Mouse (Mus musculus) CD4-positive, CD25-positive, alpha-beta regulatory T cell, adult 2 months (primary cell): ENCODE measurements around the gene Mnat1.

Source experiments
- DNase-seq: peaks from one replicate; pipeline ENCODE4 v3.0.0-alpha.2; 2012; ENCODE audit warnings: low read depth, low spot score

Mnat1 gene

DNA sequence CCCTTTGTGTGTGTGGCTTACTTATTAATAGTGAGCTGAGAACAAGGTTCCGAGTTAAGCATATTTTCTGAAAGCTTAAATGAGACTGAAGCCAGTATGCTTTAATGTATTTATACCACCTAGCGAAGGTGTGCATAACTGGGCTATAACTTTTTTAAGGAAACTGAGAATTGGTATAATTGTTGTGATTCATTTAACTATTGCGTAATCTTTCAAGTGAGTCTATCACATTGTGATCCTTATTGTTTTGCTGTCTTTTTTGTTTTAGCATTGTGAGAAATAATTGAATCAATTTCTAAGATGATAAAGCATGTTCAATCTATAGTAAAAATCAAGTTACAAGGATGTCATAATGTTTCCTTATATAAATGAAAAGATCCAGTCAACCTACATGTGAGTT is 104.9 kb downstream of the Mnat1 start:
- DNase-seq = no peak

DNA sequence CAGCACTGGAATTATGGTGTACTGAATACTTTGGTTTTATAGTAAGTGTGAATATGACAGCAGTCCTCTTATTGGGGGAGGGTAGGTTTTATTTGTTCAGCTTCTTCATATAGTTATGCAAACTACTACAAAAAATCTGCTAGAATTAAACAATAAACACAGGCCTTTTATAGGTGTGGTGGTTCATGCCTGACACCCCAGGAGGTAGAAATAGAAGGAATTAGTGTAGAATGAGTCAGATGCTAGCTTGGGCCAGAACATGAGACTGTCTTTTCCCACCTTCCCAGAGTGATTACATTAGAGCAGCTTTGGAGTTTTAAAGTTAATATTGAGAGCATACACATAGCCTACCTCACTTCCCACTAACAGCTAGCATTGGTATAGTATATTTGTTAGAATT is 106.7 kb downstream of the Mnat1 start:
- DNase-seq = no peak

DNA sequence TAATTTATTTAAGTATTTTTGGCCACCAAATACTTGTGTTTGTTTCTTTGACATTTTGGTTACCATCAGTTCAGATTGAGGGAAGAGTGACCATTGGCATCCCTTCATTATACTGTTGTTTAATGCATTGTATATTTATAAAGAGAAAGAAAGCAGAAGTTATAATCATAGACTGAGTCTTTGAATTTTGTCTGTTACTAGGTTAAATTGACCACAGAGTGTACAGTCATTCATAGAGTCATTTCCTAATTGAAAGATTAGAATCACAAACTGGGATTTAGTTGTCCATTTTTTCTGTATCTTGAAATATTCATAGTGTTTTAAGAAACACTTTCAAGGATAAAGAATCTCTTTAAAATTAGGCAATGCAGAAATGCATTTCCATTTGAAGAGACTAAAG is 108.0 kb downstream of the Mnat1 start:
- DNase-seq = no peak

DNA sequence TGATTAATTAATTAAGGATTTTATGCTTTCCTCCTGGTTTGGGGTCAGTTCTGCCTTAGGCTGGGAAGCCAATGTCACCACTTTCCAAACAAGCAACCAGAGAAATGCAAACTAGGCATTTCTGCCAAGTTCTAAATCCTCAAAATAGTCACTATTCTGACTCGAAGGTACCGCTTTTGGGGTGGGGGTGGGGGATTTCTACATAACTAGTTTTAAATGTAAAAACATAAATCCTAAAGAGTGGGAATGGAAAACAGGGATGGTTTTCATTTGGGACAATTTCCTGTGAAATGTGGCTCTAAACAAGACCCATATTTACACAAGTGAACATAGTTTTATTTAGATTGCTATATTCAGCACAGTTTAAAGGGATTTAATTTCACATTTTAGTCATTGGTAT is 109.1 kb downstream of the Mnat1 start:
- no peak for DNase-seq

DNA sequence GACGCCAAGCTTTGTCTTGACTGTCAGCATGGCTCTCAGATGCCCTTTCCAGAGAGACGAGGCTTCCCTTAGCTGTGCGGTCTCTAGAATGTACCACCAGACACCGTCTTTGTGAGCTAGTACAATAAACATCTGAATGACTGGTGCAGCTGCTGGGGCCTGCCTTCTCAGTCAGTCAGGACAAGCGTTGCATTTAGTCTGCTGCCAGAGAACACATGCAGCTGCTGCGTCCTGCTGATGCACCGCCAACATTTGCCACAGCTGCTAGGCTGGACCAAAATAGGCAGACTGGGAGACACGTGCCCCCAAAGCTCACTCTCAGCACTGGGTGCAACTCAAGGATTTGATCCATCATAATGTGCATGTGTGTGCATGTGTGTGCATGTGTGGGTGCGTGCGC is 118.4 kb downstream of the Mnat1 start:
- no peak for DNase-seq

DNA sequence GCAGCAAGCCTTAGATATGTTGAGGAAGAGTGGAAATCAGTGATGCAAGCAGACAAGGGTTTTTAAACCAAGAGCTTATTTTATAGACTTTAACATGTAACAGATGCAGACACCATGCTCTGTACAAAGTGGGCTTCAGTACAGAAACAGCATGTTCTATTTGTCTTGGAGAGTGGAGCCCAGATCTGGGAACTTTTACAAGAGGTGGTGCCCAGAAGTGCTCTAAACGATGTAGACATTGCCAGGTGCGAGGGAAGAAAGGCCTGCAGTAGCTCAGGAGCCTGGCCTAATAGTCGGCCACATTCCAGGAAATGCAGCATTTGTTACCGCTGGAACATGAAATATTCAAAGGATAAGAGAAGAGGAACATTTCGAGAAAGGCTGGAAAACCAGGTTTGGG is 122.2 kb downstream of the Mnat1 start:
- DNase-seq = no peak

DNA sequence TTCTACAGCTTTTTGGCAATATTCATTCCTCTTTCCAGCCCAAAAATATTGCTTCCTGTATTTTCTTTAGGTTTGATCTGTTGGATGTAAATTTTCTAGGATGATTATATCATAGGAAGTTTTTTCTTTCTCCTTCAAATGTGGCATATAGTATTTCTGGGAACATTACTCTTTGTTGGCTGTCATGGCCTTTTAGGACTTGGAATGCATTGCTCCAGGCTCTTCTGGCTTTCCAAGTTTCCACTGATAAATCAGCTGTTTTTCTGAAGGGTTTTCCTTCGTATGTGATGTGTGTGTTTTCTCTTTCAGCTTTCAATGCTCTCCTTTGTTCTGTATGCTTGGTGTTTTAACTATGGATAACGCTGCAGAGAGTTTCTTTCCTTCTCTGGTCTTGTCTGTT is 131.5 kb downstream of the Mnat1 start:
- DNase-seq = no peak

DNA sequence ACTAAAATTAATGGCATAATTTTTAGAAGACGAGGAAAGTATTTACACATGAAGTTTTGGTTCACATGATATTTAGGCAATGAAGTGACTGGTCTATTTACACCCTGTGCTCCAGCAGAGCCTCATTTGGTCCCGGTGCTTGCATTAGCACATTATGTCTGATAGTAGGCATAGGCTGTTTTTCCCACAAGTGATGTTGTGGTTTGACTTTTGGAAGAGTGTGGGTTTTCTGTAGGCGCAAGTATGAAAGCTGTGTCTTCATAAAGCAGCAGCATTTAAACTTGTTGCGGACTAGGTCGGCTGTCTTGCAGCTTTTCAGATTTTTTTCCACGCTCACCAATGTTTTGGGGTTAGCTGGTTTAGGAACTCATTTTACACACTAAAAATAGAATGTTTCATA is 135.8 kb downstream of the Mnat1 start:
- no peak for DNase-seq

DNA sequence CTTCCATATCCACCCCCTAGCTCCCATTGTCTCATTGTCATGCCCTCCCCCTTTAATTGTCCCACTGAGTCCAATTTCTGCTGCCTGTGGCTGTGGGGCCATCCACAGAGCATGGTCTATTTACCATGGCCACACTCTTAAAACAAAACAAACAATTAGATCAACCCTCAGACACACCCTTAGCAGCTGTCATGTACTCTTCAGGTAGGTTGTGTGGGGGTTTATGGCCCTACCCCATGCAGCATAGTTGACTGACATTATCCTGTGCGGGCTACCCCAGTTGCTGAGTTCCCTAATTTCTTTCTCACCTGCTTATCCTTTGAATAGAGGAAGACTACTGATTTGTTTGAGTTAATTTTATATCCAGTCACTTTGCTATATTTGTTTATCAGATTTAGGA is 136.8 kb downstream of the Mnat1 start:
- DNase-seq = no peak

DNA sequence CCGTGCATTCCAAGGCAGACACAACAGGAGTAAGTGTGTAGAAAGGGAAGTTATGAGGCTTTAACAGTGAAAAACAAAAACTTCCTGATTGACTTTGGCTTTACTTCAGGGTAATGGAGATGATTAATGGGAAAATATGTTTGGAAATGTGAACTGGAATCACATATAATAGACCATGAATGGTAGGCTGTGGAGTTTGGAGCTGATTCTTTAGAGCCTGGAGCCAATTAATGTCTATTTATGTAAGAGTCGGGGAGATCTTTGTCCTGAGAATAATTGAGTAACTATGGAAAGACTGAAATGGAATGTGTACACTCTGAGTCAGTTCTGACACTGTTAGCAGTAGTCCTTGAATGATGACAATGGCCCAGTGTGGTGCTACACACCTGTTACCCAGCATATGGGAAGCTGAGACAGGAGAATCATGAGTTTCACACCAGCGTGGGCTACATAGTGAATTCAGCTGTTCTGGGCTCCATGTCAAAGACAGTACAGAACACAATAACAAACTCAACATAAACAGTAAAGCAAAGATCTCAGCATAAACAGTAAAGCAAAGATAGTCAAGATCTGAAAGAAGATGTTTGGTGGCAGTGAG is 142.0 kb downstream of the Mnat1 start:
- DNase-seq = no peak

DNA sequence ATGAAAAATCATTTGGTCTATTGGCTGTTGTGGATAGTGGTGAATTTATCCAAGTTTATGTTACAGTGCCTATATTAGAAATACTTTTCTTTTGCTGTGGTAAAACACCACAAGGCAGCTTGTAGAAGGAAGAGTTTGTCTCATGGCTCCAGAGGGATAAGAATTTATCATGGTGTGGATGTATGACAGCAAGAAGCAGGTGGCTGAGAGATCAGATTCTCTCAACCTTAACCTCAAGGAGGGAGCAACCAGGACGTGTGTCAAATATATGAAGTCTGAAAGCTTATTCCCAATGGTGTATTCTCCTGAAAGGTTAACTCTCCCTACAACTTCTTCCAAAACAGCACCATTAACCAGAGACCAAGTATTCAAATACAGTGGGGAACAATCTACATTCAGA is 143.1 kb downstream of the Mnat1 start:
- no peak for DNase-seq

DNA sequence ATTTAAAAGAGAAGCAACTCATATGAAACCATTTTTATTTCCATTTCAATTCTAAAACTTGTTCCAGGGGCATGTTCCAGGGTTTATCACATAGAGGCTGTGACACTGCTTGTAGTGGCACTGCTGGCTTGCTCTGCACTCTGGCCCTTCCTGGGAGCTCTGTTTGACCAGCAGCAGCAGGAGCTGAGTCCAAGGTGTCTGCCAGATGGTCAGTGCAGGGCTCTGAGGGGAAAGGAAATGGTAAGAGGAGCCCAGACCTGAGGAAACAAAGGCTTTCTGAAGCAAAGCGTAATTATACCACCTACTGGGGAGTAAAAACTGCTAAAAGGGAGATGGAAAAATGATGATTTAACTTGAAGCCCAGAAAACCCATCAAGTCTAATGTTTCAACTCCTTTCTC is 145.0 kb downstream of the Mnat1 start:
- no peak for DNase-seq

DNA sequence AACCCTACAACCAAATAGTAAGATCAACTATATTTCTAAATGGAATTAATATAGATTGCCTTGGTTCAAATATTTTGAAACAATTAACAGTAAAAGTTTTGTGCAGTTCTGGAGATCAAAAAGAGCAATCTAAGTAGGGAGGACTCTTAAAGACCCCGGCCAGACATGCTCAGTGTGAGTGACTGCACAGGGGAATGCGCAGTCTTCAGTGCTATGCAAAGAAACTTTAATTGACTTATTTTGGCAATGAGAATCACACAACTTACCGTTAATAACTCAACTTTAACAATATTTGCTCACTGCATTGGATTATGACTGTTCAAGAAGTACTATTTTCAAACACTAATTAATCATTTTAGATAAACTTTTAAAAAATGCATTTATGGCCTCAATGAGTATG is 146.0 kb downstream of the Mnat1 start:
- DNase-seq = no peak

DNA sequence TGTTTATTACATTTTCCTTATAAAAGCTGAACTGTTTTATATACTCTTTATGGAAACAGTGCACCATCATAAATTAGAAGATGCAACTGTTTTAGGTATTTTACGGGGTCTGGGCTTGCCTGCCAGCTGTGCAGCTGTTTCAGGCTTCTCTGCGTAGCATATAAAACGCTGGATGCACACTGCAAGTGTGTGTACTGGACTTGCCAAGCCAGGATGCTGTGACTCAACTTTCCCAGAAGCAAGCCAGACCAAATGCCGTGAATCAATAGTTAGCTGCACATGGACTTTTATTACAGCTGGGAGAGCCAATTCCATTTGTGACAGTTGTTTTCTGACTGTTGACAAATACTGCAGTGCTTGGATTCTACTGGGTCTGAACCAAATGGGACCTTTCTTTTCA is 146.4 kb downstream of the Mnat1 start:
- DNase-seq = no peak

DNA sequence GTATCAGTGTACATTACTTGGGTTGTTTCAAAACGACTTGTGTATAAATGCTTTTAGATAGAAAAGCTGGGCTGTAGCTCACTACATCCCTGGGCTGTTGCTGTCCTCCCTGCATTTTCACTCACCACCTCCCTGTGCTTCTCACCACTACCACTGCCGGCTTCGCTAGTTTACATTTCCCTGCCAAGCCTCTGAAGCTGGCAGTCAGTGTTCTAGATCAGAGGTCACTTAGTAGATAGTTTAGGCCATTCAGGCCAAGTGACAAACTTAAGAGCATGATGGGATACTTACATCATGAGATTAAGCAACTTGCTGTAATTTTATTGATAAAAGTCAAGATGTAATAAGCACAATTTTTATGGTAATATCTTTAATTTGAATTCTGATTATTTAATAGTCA is 151.4 kb downstream of the Mnat1 start:
- DNase-seq = no peak

DNA sequence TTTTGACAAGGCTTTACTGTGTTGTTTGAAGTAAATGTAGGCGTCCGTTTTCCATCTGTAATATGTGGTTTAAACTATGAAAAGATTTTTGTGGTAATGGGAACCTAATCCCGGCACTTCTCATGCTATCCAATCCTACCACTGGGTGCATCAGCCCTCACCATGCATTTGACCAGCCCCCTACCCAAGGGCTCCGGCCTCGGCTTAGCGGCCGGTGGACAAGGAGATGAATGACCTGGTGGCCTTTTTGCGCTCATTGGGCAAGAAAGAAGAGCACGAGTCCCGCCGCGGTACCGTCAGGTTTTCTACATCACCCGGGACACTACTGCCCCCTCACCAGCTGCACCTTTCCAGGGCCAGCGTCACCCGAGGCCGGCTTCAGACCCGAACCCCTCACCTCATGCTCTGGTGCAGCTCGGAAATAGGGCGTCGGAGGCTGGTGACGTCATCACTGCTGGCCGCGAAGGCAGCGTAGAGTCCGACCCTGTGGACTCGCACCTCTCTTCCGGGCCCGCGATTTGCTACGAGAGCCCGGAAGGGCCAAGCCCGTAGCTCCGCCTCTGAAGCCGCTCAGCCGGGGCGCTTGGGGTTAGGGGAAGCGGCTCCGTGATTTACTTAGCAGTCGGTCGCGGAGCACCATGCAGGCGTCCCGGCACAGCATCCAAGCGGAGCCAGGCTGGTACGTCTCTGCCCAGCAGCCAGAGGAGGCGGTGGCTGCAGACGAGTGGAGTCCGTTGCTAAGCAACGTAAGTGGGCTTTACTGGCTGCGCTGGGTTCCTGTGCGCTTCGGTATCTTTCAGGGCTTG is 163.0 kb downstream of the Mnat1 start, which contains the start of the genes Trmt5 and Slc38a6:
Gene Trmt5, minus strand, starts transcription at position 424 of the 806 bp plus-strand sequence.
Gene Slc38a6, plus strand, starts transcription at position 493 of the 806 bp plus-strand sequence.
- DNase-seq = peak; percentile 94

DNA sequence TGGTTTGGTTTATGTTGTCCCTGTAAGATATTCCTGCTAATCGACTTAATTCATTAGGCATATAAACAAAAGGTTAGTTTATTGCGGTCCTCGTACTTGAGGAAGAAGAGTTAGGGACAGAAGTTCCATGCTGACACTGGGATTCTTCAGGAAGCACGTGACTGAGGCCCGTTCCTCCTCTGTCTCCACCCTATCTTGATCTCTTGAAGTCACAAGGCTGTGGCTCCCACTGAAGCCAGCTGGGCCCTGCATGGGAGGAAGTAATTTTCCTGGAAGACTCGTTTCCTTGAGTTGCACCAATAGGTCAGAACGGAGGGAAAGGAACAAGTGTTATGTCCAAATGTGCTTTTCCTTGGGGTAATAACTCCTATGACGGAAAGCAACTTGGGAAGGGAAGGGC is 164.1 kb downstream of the Mnat1 start:
- no peak for DNase-seq

DNA sequence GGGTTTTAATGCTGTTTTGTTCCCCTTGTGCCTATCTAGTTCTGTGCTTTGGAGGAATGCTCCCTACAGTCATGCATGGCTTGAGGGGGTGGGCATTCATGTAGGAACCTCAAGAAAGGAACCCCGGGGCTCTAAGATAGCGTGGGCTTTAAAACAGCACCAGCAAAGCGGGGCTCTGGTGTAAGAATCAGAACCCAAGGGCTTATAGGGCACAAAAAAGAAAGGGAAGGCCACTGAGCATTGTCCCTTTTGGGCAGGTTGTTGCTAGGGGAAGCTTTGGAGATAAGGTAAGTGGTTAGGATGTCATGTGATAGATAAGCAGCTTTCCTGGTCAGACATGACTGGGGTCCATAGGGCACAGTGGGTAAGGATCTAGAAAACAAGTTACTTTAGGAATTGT is 165.1 kb downstream of the Mnat1 start:
- DNase-seq = no peak

DNA sequence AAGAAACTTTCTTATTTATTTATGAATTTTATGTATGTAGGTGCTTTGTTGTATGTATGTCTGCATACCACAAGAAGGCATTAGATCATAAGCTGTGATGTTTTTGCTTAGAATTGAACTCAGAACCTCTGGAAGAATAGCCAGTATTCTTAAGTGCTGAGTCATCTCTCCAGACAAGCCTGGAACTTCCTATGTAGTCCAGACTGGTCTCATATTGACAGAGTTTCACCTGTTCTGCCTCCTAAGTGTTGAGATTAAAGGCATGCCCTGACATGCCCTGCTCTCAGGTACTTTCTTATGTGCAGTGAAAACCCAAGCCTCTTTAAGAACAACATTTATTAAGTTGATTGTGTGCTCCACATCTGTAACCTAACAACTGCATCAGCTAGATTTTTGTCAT is 171.4 kb downstream of the Mnat1 start:
- no peak for DNase-seq

DNA sequence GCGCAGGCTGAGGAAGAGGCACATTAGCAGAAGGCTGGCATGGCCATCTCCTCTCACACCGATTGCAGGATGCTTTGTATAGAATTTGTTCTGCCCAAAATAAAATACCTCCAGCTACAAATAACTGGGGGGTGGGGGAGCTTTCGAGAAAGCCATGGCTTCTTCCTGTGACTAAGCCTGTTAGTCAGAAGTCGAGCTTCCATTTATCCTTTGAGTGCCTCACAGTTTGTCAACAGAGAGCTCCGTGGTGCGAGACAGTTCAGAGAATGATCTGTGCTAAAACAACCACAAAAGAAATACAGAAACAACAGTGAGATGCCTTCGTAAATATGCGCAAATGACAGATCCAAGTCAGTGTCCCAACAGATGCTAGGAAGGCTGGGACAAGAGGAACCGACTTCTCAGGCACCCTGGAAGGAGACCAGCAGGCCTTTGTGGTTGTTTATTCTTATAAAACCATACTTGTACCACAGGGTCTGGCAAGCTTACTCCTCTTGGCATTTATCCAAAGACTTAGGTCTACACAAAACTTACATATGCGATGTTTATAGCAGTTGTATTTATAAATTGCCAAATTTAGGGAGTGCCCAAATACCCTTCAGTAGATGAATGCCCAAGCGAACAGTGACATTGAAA is 172.1 kb downstream of the Mnat1 start:
- no peak for DNase-seq

DNA sequence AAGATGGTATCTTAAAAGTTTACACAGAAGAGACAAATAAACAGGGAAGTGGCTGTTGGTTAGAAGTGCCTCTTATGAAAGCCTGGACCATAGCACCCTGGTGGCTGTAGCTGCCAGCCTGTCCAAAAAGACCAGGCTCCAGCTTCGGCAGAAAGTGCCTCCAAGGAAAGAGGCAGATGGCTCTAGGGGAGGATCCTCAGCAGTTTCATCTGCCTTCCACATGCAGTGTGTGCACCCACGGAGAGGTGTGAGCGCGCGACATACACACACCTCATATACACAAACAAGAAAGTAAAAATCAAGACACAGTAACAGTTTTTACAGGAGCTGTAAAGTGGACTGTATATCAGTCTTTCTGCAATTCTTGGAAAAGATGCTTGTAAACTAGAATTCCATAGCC is 175.1 kb downstream of the Mnat1 start:
- DNase-seq = no peak

DNA sequence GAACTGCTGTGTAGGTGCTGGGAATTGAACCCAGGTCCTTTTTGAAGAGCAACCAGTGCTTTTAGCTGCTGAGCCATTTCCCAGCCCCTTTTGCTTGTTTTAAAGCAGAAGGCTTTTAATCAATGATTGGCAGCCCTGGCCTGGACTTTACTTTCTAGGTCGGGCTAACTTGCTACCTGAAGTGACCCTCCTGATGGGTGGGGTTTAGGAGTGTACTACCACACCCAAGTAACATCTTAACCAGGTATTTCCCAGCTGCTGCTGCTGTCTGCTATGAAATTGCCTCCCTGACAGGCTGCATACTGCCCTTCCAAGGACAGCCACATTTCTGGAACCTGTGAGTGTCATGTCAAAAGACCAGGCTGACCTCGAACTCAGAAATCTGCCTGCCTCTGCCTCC is 177.0 kb downstream of the Mnat1 start:
- DNase-seq = no peak

DNA sequence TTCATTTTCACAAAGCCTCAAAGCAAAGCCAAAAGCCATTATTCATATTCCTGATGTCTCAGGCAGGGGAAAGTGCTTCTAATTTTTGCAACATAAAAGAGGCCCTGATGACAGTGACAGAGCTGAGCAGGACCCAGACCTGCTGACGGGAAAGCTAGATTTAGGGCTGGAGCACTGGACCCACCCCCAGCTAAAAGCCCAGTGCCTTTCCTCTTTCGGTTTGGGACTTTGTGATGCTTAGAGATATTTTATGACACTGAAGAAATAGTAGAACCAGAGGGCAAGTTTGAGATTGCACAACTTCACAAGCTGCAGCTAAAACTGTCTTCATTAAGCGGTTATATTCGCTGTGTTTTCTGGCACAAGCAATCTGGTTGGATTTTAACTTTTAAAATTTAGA is 181.1 kb downstream of the Mnat1 start:
- no peak for DNase-seq
